Mouse (Mus musculus): ENCODE measurements around the gene Cbr4. TPM values are rescaled to one million over a fixed set of nuclear protein-coding genes. Genes with fewer than 3 reads are reported as not detected.
A peak's percentile ranks its signal among the peaks of the same experiment; 100 is the strongest.

Gene Cbr4
- polyA plus RNA-seq, 1 experiment from 2014 or later, result 34.1 TPM

DNA sequence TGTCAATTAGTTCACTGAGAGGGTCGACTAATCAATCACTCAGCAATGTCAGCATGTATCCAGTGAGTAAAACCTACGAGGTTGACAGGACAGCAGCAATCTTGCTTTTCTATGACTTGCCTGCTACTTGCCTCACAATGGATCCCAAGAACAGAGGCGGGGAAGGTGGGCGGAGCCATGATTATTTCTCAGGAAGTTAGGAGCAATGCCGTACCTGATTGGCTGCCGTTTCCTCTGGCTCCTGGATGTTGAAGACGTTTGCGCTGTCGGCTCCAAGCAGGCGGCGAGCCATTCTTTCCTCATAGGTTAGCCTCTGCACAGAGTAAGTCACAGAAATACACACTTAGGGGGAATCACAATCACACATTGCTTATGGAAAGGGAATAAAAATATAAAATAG, 47.9 kb downstream of the Cbr4 start:
- Histone ChIP-seq H3K36me3 (ENCODE audit: insufficient read depth, low read length) (peaks cover 22% of the 10 kb centered on the region; the same call in 1 of the 2 replicates), H3K9ac (replicated peaks; ENCODE audit: low read length) (no peak overlapping the region), H3K4me1 (ENCODE audit: insufficient read depth, low read length) (no peaks in the 10 kb centered on the region), H3K4me2 (replicated peaks; ENCODE audit: low read depth, low read length) (no peak overlapping the region), H3K4me3 (ENCODE audit: low read length) (no peak overlapping the region), H3K27ac (ENCODE audit: low read length) (no peak overlapping the region), H3K9me3 (ENCODE audit: low read length) (no peaks in the 10 kb centered on the region), H3K27me3 (ENCODE audit: insufficient read depth, low read length) (no peaks in the 10 kb centered on the region)
- no peak for ATAC-seq (ENCODE audit: low FRiP score, low TSS enrichment)
- whole genome bisulfite sequencing, result 81% methylated on average over 11 of the region's 11 CpGs

GRCm38 (mm10) chr8:61537471-61537870, 49.9 kb downstream of the Cbr4 start:
- Histone ChIP-seq H3K4me1 (ENCODE audit: insufficient read depth, low read length) (no peaks in the 10 kb centered on the region), H3K27me3 (ENCODE audit: insufficient read depth, low read length) (no peaks in the 10 kb centered on the region), H3K36me3 (ENCODE audit: insufficient read depth, low read length) (peaks cover 18% of the 10 kb centered on the region; the same call in 1 of the 2 replicates), H3K9me3 (ENCODE audit: low read length) (no peaks in the 10 kb centered on the region), H3K27ac (ENCODE audit: low read length) (no peak overlapping the region), H3K4me3 (ENCODE audit: low read length) (no peak overlapping the region), H3K4me2 (replicated peaks; ENCODE audit: low read depth, low read length) (no peak overlapping the region), H3K9ac (replicated peaks; ENCODE audit: low read length) (no peak overlapping the region)
- WGBS, result 73% methylated on average over 5 of the region's 5 CpGs
- no peak for ATAC-seq (ENCODE audit: low FRiP score, low TSS enrichment)

GRCm38 (mm10) chr8:61539828-61540500, 52.4 kb downstream of the Cbr4 start:
- Histone ChIP-seq H3K9ac (replicated peaks; ENCODE audit: low read length) (no peak overlapping the region), H3K27me3 (ENCODE audit: insufficient read depth, low read length) (no peaks in the 10 kb centered on the region), H3K4me1 (ENCODE audit: insufficient read depth, low read length) (no peaks in the 10 kb centered on the region), H3K4me3 (ENCODE audit: low read length) (no peak overlapping the region), H3K4me2 (replicated peaks; ENCODE audit: low read depth, low read length) (no peak overlapping the region), H3K9me3 (ENCODE audit: low read length) (no peaks in the 10 kb centered on the region), H3K27ac (ENCODE audit: low read length) (no peak overlapping the region), H3K36me3 (ENCODE audit: insufficient read depth, low read length) (peaks cover 16% of the 10 kb centered on the region; the same call in 1 of the 2 replicates)
- ATAC-seq (ENCODE audit: low FRiP score, low TSS enrichment), result peak; percentile 65
- 42% methylated on average over 7 of the region's 7 CpGs for WGBS

DNA sequence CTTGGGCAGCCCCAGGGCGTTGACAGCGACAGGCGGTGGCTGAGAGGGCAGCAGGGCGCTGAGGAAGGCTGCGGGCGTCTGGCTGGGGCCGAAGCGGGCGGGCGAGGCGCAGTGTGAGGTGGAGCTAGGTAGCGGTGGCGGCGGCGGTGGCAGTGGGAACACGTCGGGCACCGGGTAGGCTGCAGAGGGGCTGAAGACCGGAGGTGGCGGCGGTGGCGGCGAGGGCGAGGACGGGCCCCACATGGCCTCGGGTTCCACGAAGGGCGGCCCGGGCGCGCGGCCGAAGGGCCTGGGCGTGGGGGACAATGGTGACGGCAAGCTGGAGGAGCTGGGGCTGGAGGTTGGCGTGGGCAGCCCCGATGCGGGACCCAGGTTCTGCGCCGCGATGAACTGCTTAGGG, 62.1 kb downstream of the Cbr4 start:
- ATAC-seq (ENCODE audit: low FRiP score, low TSS enrichment), result no peak

DNA sequence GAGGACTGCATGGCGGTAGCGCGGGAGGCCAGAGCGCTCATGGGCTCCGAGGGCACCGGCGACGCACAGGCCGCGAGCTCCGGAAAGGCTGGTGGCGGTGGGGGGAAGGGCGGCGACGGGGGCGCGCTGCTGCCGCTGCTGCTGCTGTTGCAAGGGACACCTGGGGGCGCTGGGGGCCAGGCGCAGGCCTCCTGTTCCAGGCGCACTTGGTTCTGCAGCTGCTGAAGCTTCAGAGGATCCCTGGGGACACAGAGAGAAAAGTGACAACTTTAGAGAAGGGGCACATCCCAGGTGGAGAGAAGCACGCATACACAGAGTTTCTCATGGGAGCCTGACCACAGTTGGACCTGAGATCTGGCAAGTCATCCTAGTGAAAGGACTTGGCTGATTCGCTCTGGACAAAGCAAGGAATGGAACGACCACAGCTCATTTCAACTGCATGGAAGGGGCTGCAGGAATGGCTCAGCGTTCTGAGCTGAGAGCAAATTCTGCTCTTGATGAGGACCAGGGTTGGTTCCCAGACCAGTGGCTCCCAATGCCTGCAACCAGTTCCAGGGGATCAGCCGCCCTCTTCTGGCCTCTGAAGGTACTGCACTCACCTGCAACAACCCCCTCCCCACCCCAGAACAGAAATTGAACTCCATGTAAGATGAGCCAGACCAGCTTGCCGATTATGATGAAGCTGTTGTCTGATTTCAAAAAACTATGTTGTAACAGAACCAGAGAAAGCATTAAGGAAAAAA, 62.6 kb downstream of the Cbr4 start:
- ATAC-seq (ENCODE audit: low FRiP score, low TSS enrichment), result no peak
- no peak overlapping the region for H3K9ac ChIP-seq (replicated peaks; ENCODE audit: low read length)
- H3K9me3 ChIP-seq (ENCODE audit: low read length), result peaks cover 18% of the 10 kb centered on the region
- H3K27ac ChIP-seq (ENCODE audit: low read length), result no peak overlapping the region
- H3K4me1 ChIP-seq (ENCODE audit: insufficient read depth, low read length), result peaks cover 4% of the 10 kb centered on the region; the same call in 1 of the 2 replicates
- WGBS, result 64% methylated on average over 21 of the region's 27 CpGs
- H3K4me3 ChIP-seq (ENCODE audit: low read length), result no peak overlapping the region
- no peaks in the 10 kb centered on the region for H3K27me3 ChIP-seq (ENCODE audit: insufficient read depth, low read length)
- no peak overlapping the region for H3K4me2 ChIP-seq (replicated peaks; ENCODE audit: low read depth, low read length)
- peaks cover 26% of the 10 kb centered on the region for H3K36me3 ChIP-seq (ENCODE audit: insufficient read depth, low read length)

More for the DNA sequence above, 62.1 kb downstream of the Cbr4 start:
- Histone ChIP-seq H3K9me3 (ENCODE audit: low read length) (peaks cover 18% of the 10 kb centered on the region), H3K36me3 (ENCODE audit: insufficient read depth, low read length) (peaks cover 26% of the 10 kb centered on the region), H3K27me3 (ENCODE audit: insufficient read depth, low read length) (no peaks in the 10 kb centered on the region), H3K9ac (replicated peaks; ENCODE audit: low read length) (no peak overlapping the region), H3K27ac (ENCODE audit: low read length) (no peak overlapping the region), H3K4me1 (ENCODE audit: insufficient read depth, low read length) (peaks cover 4% of the 10 kb centered on the region; the same call in 1 of the 2 replicates), H3K4me3 (ENCODE audit: low read length) (no peak overlapping the region), H3K4me2 (replicated peaks; ENCODE audit: low read depth, low read length) (no peak overlapping the region)
- 71% methylated on average over 41 of the region's 41 CpGs for WGBS

DNA sequence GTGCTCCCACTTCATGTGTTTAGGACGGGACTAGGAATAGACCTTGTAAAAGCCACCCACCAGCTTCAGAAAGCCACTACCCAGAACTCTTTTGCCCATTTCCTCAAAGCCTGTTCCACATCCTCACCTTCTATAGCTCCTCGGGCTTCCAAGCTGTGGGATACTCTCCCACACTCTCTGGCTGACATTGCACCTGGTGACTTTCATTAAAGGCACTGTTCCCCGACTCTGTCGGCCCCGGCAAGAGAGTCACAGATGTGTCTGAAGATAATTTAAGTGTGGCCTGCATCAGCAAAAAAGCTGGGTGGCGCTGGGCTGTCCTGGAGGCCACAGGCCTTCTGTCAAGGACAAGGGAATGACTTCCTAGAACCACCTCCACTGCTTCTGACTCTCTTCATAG, 64.7 kb downstream of the Cbr4 start:
- H3K4me3 ChIP-seq (ENCODE audit: low read length), result no peak overlapping the region
- no peak overlapping the region for H3K4me2 ChIP-seq (replicated peaks; ENCODE audit: low read depth, low read length)
- ATAC-seq (ENCODE audit: low FRiP score, low TSS enrichment), result no peak
- H3K9ac ChIP-seq (replicated peaks; ENCODE audit: low read length), result no peak overlapping the region
- H3K36me3 ChIP-seq (ENCODE audit: insufficient read depth, low read length), result peaks cover 24% of the 10 kb centered on the region
- H3K9me3 ChIP-seq (ENCODE audit: low read length), result peaks cover 18% of the 10 kb centered on the region
- 56% methylated on average over 6 of the region's 6 CpGs for WGBS
- no peaks in the 10 kb centered on the region for H3K27me3 ChIP-seq (ENCODE audit: insufficient read depth, low read length)
- H3K4me1 ChIP-seq (ENCODE audit: insufficient read depth, low read length), result peaks cover 9% of the 10 kb centered on the region; the same call in 1 of the 2 replicates
- H3K27ac ChIP-seq (ENCODE audit: low read length), result no peak overlapping the region

DNA sequence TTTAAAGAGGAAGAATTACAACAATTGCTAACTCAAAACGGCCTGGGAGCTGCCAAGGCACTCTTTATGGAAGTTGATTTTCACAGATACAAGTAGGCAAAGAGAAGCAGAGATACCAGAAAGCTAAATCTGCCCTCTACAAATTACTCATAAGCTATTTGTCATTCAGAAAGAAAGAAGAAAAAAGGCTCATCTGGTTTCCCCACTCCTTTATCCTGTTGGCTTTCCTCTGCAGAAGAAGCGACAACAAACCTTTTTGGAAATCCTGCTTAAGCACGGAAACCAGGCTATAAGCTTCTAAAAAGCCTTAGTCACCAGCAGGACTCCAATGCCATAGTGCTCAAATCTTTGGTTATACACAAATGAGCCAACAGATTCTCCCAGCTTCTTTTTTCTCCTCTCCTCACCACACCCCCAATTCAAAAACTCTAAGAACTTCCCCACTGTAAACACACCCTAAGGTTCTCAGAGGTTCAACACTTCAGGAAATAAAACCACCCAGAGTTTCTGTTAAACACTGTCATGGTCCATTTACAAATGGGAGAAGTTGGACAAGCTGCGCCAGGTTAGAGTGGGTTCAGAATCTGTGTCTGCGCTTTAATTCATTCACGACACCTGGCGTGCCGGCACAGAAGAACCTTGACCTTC, 65.3 kb downstream of the Cbr4 start:
- peaks cover 24% of the 10 kb centered on the region for H3K36me3 ChIP-seq (ENCODE audit: insufficient read depth, low read length)
- peaks cover 9% of the 10 kb centered on the region; the same call in 1 of the 2 replicates for H3K4me1 ChIP-seq (ENCODE audit: insufficient read depth, low read length)
- H3K4me3 ChIP-seq (ENCODE audit: low read length), result no peak overlapping the region
- no peak for ATAC-seq (ENCODE audit: low FRiP score, low TSS enrichment)
- 61% methylated on average over 8 of the region's 8 CpGs for WGBS
- H3K27ac ChIP-seq (ENCODE audit: low read length), result no peak overlapping the region
- H3K9ac ChIP-seq (replicated peaks; ENCODE audit: low read length), result no peak overlapping the region
- H3K4me2 ChIP-seq (replicated peaks; ENCODE audit: low read depth, low read length), result no peak overlapping the region
- no peaks in the 10 kb centered on the region for H3K27me3 ChIP-seq (ENCODE audit: insufficient read depth, low read length)
- peaks cover 18% of the 10 kb centered on the region for H3K9me3 ChIP-seq (ENCODE audit: low read length)

DNA sequence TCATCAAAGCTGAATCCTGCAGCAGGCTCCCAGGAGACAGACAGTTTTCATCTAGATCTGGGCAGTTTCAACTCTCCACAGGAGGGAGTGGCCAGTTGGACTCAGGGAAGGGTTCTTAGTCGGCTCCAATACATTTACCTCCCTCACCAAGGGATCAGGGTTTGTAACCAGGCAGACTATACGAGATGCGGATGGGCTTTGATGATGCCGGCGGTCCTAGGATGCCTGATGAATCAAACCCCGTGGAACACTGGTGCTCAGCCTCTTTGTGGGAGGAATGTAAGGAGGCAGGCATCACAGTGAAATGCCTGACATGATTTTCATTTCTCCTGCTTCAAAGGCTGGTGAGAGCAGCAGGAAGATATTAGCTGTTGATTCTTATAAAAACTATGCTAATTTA, 67.8 kb downstream of the Cbr4 start:
- no peak for ATAC-seq (ENCODE audit: low FRiP score, low TSS enrichment)
- peaks cover 2% of the 10 kb centered on the region; the same call in 1 of the 2 replicates for H3K36me3 ChIP-seq (ENCODE audit: insufficient read depth, low read length)
- no peak overlapping the region for H3K9ac ChIP-seq (replicated peaks; ENCODE audit: low read length)
- no peak overlapping the region for H3K4me3 ChIP-seq (ENCODE audit: low read length)
- no peak overlapping the region for H3K27ac ChIP-seq (ENCODE audit: low read length)
- no peaks in the 10 kb centered on the region for H3K27me3 ChIP-seq (ENCODE audit: insufficient read depth, low read length)
- H3K9me3 ChIP-seq (ENCODE audit: low read length), result peaks cover under 1% of the 10 kb centered on the region; the same call in 1 of the 2 replicates
- H3K4me1 ChIP-seq (ENCODE audit: insufficient read depth, low read length), result peaks cover 22% of the 10 kb centered on the region
- no peak overlapping the region for H3K4me2 ChIP-seq (replicated peaks; ENCODE audit: low read depth, low read length)
- 71% methylated on average over 6 of the region's 6 CpGs for WGBS

GRCm38 (mm10) chr8:61556219-61556618, 68.7 kb downstream of the Cbr4 start:
- peak; percentile 53; the same call in 1 of the 2 replicates for ATAC-seq (ENCODE audit: low FRiP score, low TSS enrichment)
- 50% methylated on average over 8 of the region's 8 CpGs for WGBS
- H3K4me1 ChIP-seq (ENCODE audit: insufficient read depth, low read length), result peaks cover 23% of the 10 kb centered on the region

More at GRCm38 (mm10) chr8:61556219-61556618, 68.7 kb downstream of the Cbr4 start:
- no peaks in the 10 kb centered on the region for H3K36me3 ChIP-seq (ENCODE audit: insufficient read depth, low read length)
- H3K4me3 ChIP-seq (ENCODE audit: low read length), result no peak overlapping the region
- H3K9ac ChIP-seq (replicated peaks; ENCODE audit: low read length), result no peak overlapping the region
- no peak overlapping the region for H3K4me2 ChIP-seq (replicated peaks; ENCODE audit: low read depth, low read length)
- H3K9me3 ChIP-seq (ENCODE audit: low read length), result no peaks in the 10 kb centered on the region
- H3K27me3 ChIP-seq (ENCODE audit: insufficient read depth, low read length), result no peaks in the 10 kb centered on the region
- H3K27ac ChIP-seq (ENCODE audit: low read length), result no peak overlapping the region

Measured in kidney, embryonic 16.5 days (tissue).